Mouse (Mus musculus) testis, adult 2 months (tissue): Measurements from ENCODE around the gene Sez6l. TPM values are rescaled to one million over a fixed set of nuclear protein-coding genes. Genes with fewer than 3 reads are reported as not detected.

ENCODE experiments used
- H3K27ac ChIP-seq: fragments of 200-500 bp; 2 replicates; pipeline ENCODE4 v1.5.1; 2012; ENCODE audit warnings: low read depth, low read length; ENCODE audit not compliant: control insufficient read depth, insufficient read depth
- H3K27me3 ChIP-seq: fragments of 200-500 bp; 2 replicates; pipeline ENCODE4 v1.6.1; 2012; ENCODE audit warnings: mild to moderate bottlenecking, low read length, moderate library complexity; ENCODE audit not compliant: control insufficient read depth, insufficient read depth
- H3K36me3 ChIP-seq: fragments of 200-500 bp; 2 replicates; pipeline ENCODE4 v1.6.1; 2012; ENCODE audit warnings: mild to moderate bottlenecking, low read length; ENCODE audit not compliant: control insufficient read depth, insufficient read depth
- H3K4me1 ChIP-seq: fragments of 200-500 bp; 2 replicates; pipeline ENCODE4 v1.6.1; 2012; ENCODE audit warnings: low read length; ENCODE audit not compliant: control insufficient read depth, insufficient read depth
- H3K4me3 ChIP-seq: fragments of 200-500 bp; 2 replicates; pipeline ENCODE4 v1.5.1; 2012; ENCODE audit warnings: low read depth, mild to moderate bottlenecking, low read length, moderate library complexity, mixed read lengths; ENCODE audit not compliant: control insufficient read depth
- CTCF ChIP-seq: fragments of 200-500 bp; IDR thresholded peaks from 2 replicates; pipeline ENCODE4 v1.5.1; 2012; ENCODE audit warnings: low read depth, mild to moderate bottlenecking, inconsistent platforms, low read length, moderate library complexity; ENCODE audit not compliant: control insufficient read depth, insufficient read depth, insufficient replicate concordance
- POLR2A ChIP-seq: fragments of 200-500 bp; IDR thresholded peaks from 2 replicates; pipeline ENCODE4 v1.6.1; 2012; ENCODE audit warnings: low read depth, mild to moderate bottlenecking, inconsistent platforms, low read length, moderate library complexity; ENCODE audit not compliant: control insufficient read depth
- polyA plus RNA-seq: library from polyadenylated mRNA; depleted of rRNA; stranded (reverse); fragments of >200 nt; gene quantifications from 2 replicates; pipeline ENCODE4 v1.2.3, GENCODE M21; 2012

The Sez6l gene
- polyA plus RNA-seq, 1 experiment, result 6.9 TPM

GRCm38 (mm10) chr5:112533312-112534075, 43.5 kb downstream of the Sez6l start:
- no peak overlapping the region for H3K27ac ChIP-seq
- TF ChIP-seq POLR2A (no peak), CTCF (no peak)
- H3K27me3 ChIP-seq, result no peaks in the 10 kb centered on the region
- peaks cover 8% of the 10 kb centered on the region for H3K4me1 ChIP-seq
- no peak overlapping the region for H3K4me3 ChIP-seq
- no peaks in the 10 kb centered on the region for H3K36me3 ChIP-seq

- H3K4me3 ChIP-seq, result no peak overlapping the region
- H3K27ac ChIP-seq, result no peak overlapping the region
- TF ChIP-seq POLR2A (no peak), CTCF (no peak)
- peaks cover 8% of the 10 kb centered on the region for H3K4me1 ChIP-seq
- H3K36me3 ChIP-seq, result no peaks in the 10 kb centered on the region
- no peaks in the 10 kb centered on the region for H3K27me3 ChIP-seq
These were observed 44.1 kb downstream of the Sez6l start for GRCm38 (mm10) chr5:112532894-112533293.

- Histone ChIP-seq H3K27ac (no peak overlapping the region), H3K4me1 (peaks cover 8% of the 10 kb centered on the region), H3K36me3 (no peaks in the 10 kb centered on the region), H3K4me3 (no peak overlapping the region), H3K27me3 (no peaks in the 10 kb centered on the region)
- TF ChIP-seq POLR2A (no peak), CTCF (peak; percentile 92)
These were observed 44.8 kb downstream of the Sez6l start for GRCm38 (mm10) chr5:112532210-112532609.

- Histone ChIP-seq H3K27me3 (no peaks in the 10 kb centered on the region), H3K4me1 (peaks cover 8% of the 10 kb centered on the region), H3K27ac (no peak overlapping the region), H3K4me3 (no peak overlapping the region), H3K36me3 (no peaks in the 10 kb centered on the region)
- TF ChIP-seq CTCF, result no peak
- TF ChIP-seq POLR2A, result no peak
These were observed 45.9 kb downstream of the Sez6l start for GRCm38 (mm10) chr5:112531111-112531510.

- Histone ChIP-seq H3K4me3 (no peak overlapping the region), H3K36me3 (no peaks in the 10 kb centered on the region), H3K27me3 (no peaks in the 10 kb centered on the region), H3K27ac (no peak overlapping the region), H3K4me1 (no peaks in the 10 kb centered on the region; the same call in 1 of the 2 replicates)
- TF ChIP-seq POLR2A, result no peak
- TF ChIP-seq CTCF, result no peak
These were observed 50.0 kb downstream of the Sez6l start for GRCm38 (mm10) chr5:112526936-112527335.

- no peaks in the 10 kb centered on the region for H3K27me3 ChIP-seq
- H3K36me3 ChIP-seq, result no peaks in the 10 kb centered on the region
- no peak overlapping the region for H3K27ac ChIP-seq
- no peak for TF ChIP-seq POLR2A
- TF ChIP-seq CTCF, result no peak
- H3K4me3 ChIP-seq, result no peak overlapping the region
- no peaks in the 10 kb centered on the region; the same call in 1 of the 2 replicates for H3K4me1 ChIP-seq
These were observed 50.5 kb downstream of the Sez6l start for GRCm38 (mm10) chr5:112526435-112526834.

- no peaks in the 10 kb centered on the region for H3K27me3 ChIP-seq
- H3K36me3 ChIP-seq, result no peaks in the 10 kb centered on the region
- TF ChIP-seq CTCF (no peak), POLR2A (no peak)
- H3K4me1 ChIP-seq, result no peaks in the 10 kb centered on the region; the same call in 1 of the 2 replicates
- H3K27ac ChIP-seq, result no peak overlapping the region
- no peak overlapping the region for H3K4me3 ChIP-seq
These were observed 51.0 kb downstream of the Sez6l start for GRCm38 (mm10) chr5:112525980-112526379.

GRCm38 (mm10) chr5:112525271-112525670, 51.7 kb downstream of the Sez6l start:
- Histone ChIP-seq H3K4me1 (no peaks in the 10 kb centered on the region; the same call in 1 of the 2 replicates), H3K27ac (no peak overlapping the region), H3K4me3 (no peak overlapping the region), H3K27me3 (no peaks in the 10 kb centered on the region), H3K36me3 (no peaks in the 10 kb centered on the region)
- TF ChIP-seq CTCF, result no peak
- TF ChIP-seq POLR2A, result no peak
